Mouse (Mus musculus) lung, postnatal 0 days (tissue): ENCODE results near the gene Fndc5.

ENCODE experiments used
- CTCF ChIP-seq: IDR thresholded peaks from 2 replicates; pipeline ENCODE4 v1.5.1; 2016; ENCODE audit warnings: antibody characterized with exemption, mild to moderate bottlenecking
- EP300 ChIP-seq: IDR thresholded peaks from 2 replicates; pipeline ENCODE4 v1.6.1; 2016; ENCODE audit warnings: antibody characterized with exemption, mild to moderate bottlenecking, control low read depth

DNA sequence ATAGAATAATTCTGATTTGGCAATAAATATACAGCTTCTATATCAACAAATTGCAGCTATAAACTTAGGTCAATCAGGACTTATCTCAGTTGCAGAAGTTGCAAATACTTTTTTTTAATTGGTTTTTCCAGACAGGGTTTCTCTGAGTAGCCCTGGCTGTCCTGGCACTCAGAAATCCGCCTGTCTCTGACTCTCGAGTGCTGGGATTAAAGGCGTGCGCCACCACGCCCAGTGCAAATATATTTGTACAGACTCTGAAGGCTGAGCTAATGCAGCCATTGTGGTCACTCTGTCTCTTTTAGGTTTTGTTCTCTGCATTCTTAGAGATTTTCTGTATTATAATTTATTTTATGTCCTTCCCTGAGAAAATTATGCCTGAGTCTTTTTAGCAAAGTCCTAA is 20.7 kb downstream of the Fndc5 start:
- TF ChIP-seq CTCF (no peak), EP300 (no peak)
